Mouse (Mus musculus): ENCODE measurements at regions not wholly inside any gene's neighbourhood (a gene's known extent, or its start where the extent isn't known, plus 50 kb on each side); places are given as distances from the start of the nearest gene placed in this dataset.

- TF ChIP-seq POLR2A (IDR thresholded peaks at IDR 0.05; ENCODE audit: borderline replicate concordance, insufficient read depth, low read length) (no peak), CTCF (IDR thresholded peaks at IDR 0.05; ENCODE audit: borderline replicate concordance, insufficient read depth, low read depth, low read length) (no peak)
Observed at GRCm38 (mm10) chr14:59045235-59045634, 97.5 kb downstream of the 1700129C05Rik start.
